ENCODE assay signal across 27 mouse cellular contexts in genomic region chr7:76438988-76439387, GRCm38 (mm10).
DNase-seq lines count a peak whose midpoint lies in the region; ATAC-seq lines count a peak whose summit lies in the region.
"Had no signal": no experiment of that assay in that cellular context is flagged by ENCODE, and none has a peak within 500 bp of the region (broad histone marks: within the 10 kb centered on the region; RNA-seq: fewer than 3 reads in every experiment).

No protein-coding gene starts in this region.

- no peak for ATAC-seq in heart, embryonic 11.5 days (replicated peaks; ENCODE audit: insufficient number of reproducible peaks, low FRiP score, low TSS enrichment)
- peak; percentile 75 for ATAC-seq in forebrain, embryonic 13.5 days
- ATAC-seq in forebrain, embryonic 16.5 days: peak; percentile 52; the same call in 1 of the 2 replicates
- ATAC-seq: inflammation-experienced regulatory T-cells, adult 6 months; intestine, embryonic 16.5 days; Patski had no signal

- H3K9me3 ChIP-seq in heart, embryonic 11.5 days (replicated peaks; ENCODE audit: control insufficient read depth, low read length): no peaks in the 10 kb centered on the region
- no peaks in the 10 kb centered on the region for H3K9me3 ChIP-seq in forebrain, embryonic 13.5 days (replicated peaks)
- H3K9me3 ChIP-seq in forebrain, embryonic 16.5 days (ENCODE audit: control insufficient read depth, low read length): no peaks in the 10 kb centered on the region
- H3K9me3 ChIP-seq: embryonic facial prominence, embryonic 10.5 days; embryonic facial prominence, embryonic 13.5 days; G1E; heart, embryonic 13.5 days had no signal

- H3K4me2 ChIP-seq in heart, embryonic 11.5 days: no peak overlapping the region
- no peak overlapping the region for H3K4me2 ChIP-seq in forebrain, embryonic 13.5 days
- H3K4me2 ChIP-seq in forebrain, embryonic 16.5 days (ENCODE audit: low read length): no peak overlapping the region
- H3K4me2 ChIP-seq: embryonic facial prominence, embryonic 13.5 days; heart, embryonic 13.5 days; hindbrain, embryonic 14.5 days had no signal

- no peak overlapping the region for H3K9ac ChIP-seq in heart, embryonic 11.5 days (ENCODE audit: low read depth, low read length)
- H3K9ac ChIP-seq in forebrain, embryonic 13.5 days: no peak overlapping the region
- no peak overlapping the region for H3K9ac ChIP-seq in forebrain, embryonic 16.5 days (replicated peaks; ENCODE audit: low read depth, low read length)
- H3K9ac ChIP-seq: embryonic facial prominence, embryonic 13.5 days; heart, embryonic 13.5 days; hindbrain, embryonic 14.5 days had no signal

- H3K27me3 ChIP-seq in heart, embryonic 11.5 days (ENCODE audit: control insufficient read depth, insufficient read depth, low read length): no peaks in the 10 kb centered on the region
- H3K27me3 ChIP-seq in forebrain, embryonic 13.5 days: no peaks in the 10 kb centered on the region
- no peaks in the 10 kb centered on the region for H3K27me3 ChIP-seq in forebrain, embryonic 16.5 days (replicated peaks; ENCODE audit: control insufficient read depth, insufficient read depth, low read length)
- H3K27me3 ChIP-seq: CH12.LX; embryonic facial prominence, embryonic 13.5 days; heart, embryonic 13.5 days; Patski had no signal

- no peak overlapping the region for H3K4me3 ChIP-seq in heart, embryonic 11.5 days (ENCODE audit: low read depth, low read length)
- no peak overlapping the region for H3K4me3 ChIP-seq in forebrain, embryonic 13.5 days
- H3K4me3 ChIP-seq in forebrain, embryonic 16.5 days (replicated peaks; ENCODE audit: low read length): no peak overlapping the region
- H3K4me3 ChIP-seq: embryonic facial prominence, embryonic 10.5 days; embryonic facial prominence, embryonic 13.5 days; erythroblast, embryonic 14.5 days; heart, embryonic 13.5 days had no signal

- H3K36me3 ChIP-seq in heart, embryonic 11.5 days (ENCODE audit: control insufficient read depth, insufficient read depth, low read length): no peaks in the 10 kb centered on the region
- no peaks in the 10 kb centered on the region for H3K36me3 ChIP-seq in forebrain, embryonic 13.5 days (ENCODE audit: poor library complexity, severe bottlenecking)
- no peaks in the 10 kb centered on the region for H3K36me3 ChIP-seq in forebrain, embryonic 16.5 days (ENCODE audit: control insufficient read depth, insufficient read depth)
- H3K36me3 ChIP-seq: embryonic facial prominence, embryonic 10.5 days; embryonic facial prominence, embryonic 13.5 days; G1E; heart, embryonic 13.5 days had no signal

- peak; percentile 41 for DNase-seq in heart, adult 11 months
- no peak for DNase-seq in liver
- DNase-seq in cerebellum, adult 11-12 months: no peak
- DNase-seq: adrenal gland, postnatal 10 days; B cell, adult 2 months; cerebellum, adult 11 months; cerebellum, adult 8-10 months; cerebellum, postnatal 36 days; heart, adult 18-20 months; heart, postnatal 14 days; heart, postnatal 4 days; kidney, adult 18-20 months; kidney, adult 9 months had no signal

- no peak overlapping the region for H3K27ac ChIP-seq in heart, embryonic 11.5 days (ENCODE audit: low read depth, low read length)
- 0 out of 2 replicates have a peak overlapping the region, but pooled peaks have one; percentile 4 for H3K27ac ChIP-seq in forebrain, embryonic 13.5 days
- H3K27ac ChIP-seq in forebrain, embryonic 16.5 days (ENCODE audit: low read length): no peak overlapping the region
- H3K27ac ChIP-seq: embryonic facial prominence, embryonic 10.5 days; embryonic facial prominence, embryonic 13.5 days; heart, embryonic 13.5 days; hindbrain, embryonic 14.5 days; hindbrain, postnatal 0 days had no signal

- WGBS in heart, embryonic 11.5 days (ENCODE audit: insufficient replicate concordance): 60% methylated on average over 4 of the region's 4 CpGs
- 18% methylated on average over 4 of the region's 4 CpGs for WGBS in forebrain, embryonic 13.5 days
- 9% methylated on average over 4 of the region's 4 CpGs for WGBS in forebrain, embryonic 16.5 days

- H3K4me1 ChIP-seq in heart, embryonic 11.5 days (ENCODE audit: control insufficient read depth, insufficient read depth, low read length): no peaks in the 10 kb centered on the region
- peaks cover 15% of the 10 kb centered on the region for H3K4me1 ChIP-seq in forebrain, embryonic 13.5 days
- peaks cover 7% of the 10 kb centered on the region; the same call in 1 of the 2 replicates for H3K4me1 ChIP-seq in forebrain, embryonic 16.5 days (replicated peaks; ENCODE audit: control insufficient read depth, insufficient read depth, low read length)
- H3K4me1 ChIP-seq: embryonic facial prominence, embryonic 10.5 days; embryonic facial prominence, embryonic 13.5 days; heart, embryonic 13.5 days had no signal
